Mouse (Mus musculus) erythroblast, embryonic 14.5 days (primary cell): ENCODE results near the gene Ercc8. TPM values are rescaled to one million over a fixed set of nuclear protein-coding genes. Genes with fewer than 3 reads are reported as not detected.

Experiments used
- H3K27me3 ChIP-seq: 2 replicates; pipeline ENCODE4 v1.6.1; 2012; ENCODE audit warnings: inconsistent platforms; ENCODE audit not compliant: control insufficient read depth
- H3K36me3 ChIP-seq: 2 replicates; pipeline ENCODE4 v1.6.1; 2012; ENCODE audit warnings: mild to moderate bottlenecking, inconsistent platforms; ENCODE audit not compliant: control insufficient read depth
- H3K4me1 ChIP-seq: 2 replicates; pipeline ENCODE4 v1.6.1; 2012; ENCODE audit warnings: inconsistent platforms; ENCODE audit not compliant: control insufficient read depth
- H3K4me3 ChIP-seq: replicated peaks from 2 replicates; pipeline ENCODE3; 2012; ENCODE audit warnings: moderate library complexity, mild to moderate bottlenecking, inconsistent platforms
- H3K9me3 ChIP-seq: 2 replicates; pipeline ENCODE4 v1.6.1; 2012; ENCODE audit warnings: low read length, inconsistent platforms, mixed read lengths; ENCODE audit not compliant: control insufficient read depth
- GATA1 ChIP-seq: IDR thresholded peaks from 2 replicates; pipeline ENCODE4 v1.6.1; 2012; ENCODE audit warnings: low read length, inconsistent platforms, mixed read lengths
- TAL1 ChIP-seq: IDR thresholded peaks from 3 replicates; pipeline ENCODE4 v1.6.1; 2012; ENCODE audit warnings: low read length, inconsistent platforms, mixed read lengths
- polyA plus RNA-seq: library from polyadenylated mRNA; stranded (reverse); fragments of >175 nt; gene quantifications from 2 replicates; pipeline ENCODE4 v1.2.3, GENCODE M21; 2012

Ercc8 gene
- 0.12 and 0.19 TPM in 2 replicates for polyA plus RNA-seq

GRCm38 (mm10) chr13:108158465-108159240 is at the start of gene Ercc8, which contains the start of gene Ndufaf2:
Gene Ercc8, plus strand, starts transcription at chr13:108158731.
Gene Ndufaf2, minus strand, starts transcription at chr13:108158623.
- H3K4me3 ChIP-seq = peak within 1 kb of the TSS; percentile 87
- H3K27me3 ChIP-seq = no peaks in the 10 kb centered on the region
- H3K36me3 ChIP-seq = peaks cover 17% of the 10 kb centered on the region
- peaks cover 21% of the 10 kb centered on the region for H3K4me1 ChIP-seq
- H3K9me3 ChIP-seq = no peaks in the 10 kb centered on the region
- TF ChIP-seq GATA1 (no peak), TAL1 (no peak)

- Histone ChIP-seq H3K36me3 (no peaks in the 10 kb centered on the region), H3K4me1 (no peaks in the 10 kb centered on the region), H3K9me3 (no peaks in the 10 kb centered on the region), H3K27me3 (no peaks in the 10 kb centered on the region), H3K4me3 (no peak overlapping the region)
- TF ChIP-seq TAL1 = no peak
- no peak for TF ChIP-seq GATA1
These were observed 47.6 kb upstream of the Ercc8 start for GRCm38 (mm10) chr13:108110929-108111328.

- Histone ChIP-seq H3K4me1 (no peaks in the 10 kb centered on the region), H3K36me3 (no peaks in the 10 kb centered on the region), H3K27me3 (no peaks in the 10 kb centered on the region), H3K9me3 (no peaks in the 10 kb centered on the region), H3K4me3 (no peak overlapping the region)
- TF ChIP-seq TAL1 = no peak
- TF ChIP-seq GATA1 = no peak
These were observed 45.0 kb upstream of the Ercc8 start for GRCm38 (mm10) chr13:108113536-108113935.

GRCm38 (mm10) chr13:108114257-108114656 is 44.3 kb upstream of the Ercc8 start:
- H3K4me1 ChIP-seq = no peaks in the 10 kb centered on the region
- H3K27me3 ChIP-seq = no peaks in the 10 kb centered on the region
- H3K9me3 ChIP-seq = no peaks in the 10 kb centered on the region
- no peaks in the 10 kb centered on the region for H3K36me3 ChIP-seq
- H3K4me3 ChIP-seq = no peak overlapping the region
- TF ChIP-seq GATA1 (no peak), TAL1 (no peak)

GRCm38 (mm10) chr13:108117654-108118053 is 40.9 kb upstream of the Ercc8 start:
- TF ChIP-seq TAL1 = no peak
- TF ChIP-seq GATA1 = no peak
- H3K4me3 ChIP-seq = no peak overlapping the region
- H3K27me3 ChIP-seq = no peaks in the 10 kb centered on the region
- H3K36me3 ChIP-seq = no peaks in the 10 kb centered on the region
- no peaks in the 10 kb centered on the region for H3K4me1 ChIP-seq
- no peaks in the 10 kb centered on the region for H3K9me3 ChIP-seq

- H3K4me3 ChIP-seq = no peak overlapping the region
- H3K36me3 ChIP-seq = no peaks in the 10 kb centered on the region
- no peaks in the 10 kb centered on the region for H3K4me1 ChIP-seq
- no peaks in the 10 kb centered on the region for H3K27me3 ChIP-seq
- TF ChIP-seq TAL1 (no peak), GATA1 (no peak)
- no peaks in the 10 kb centered on the region for H3K9me3 ChIP-seq
These were observed 40.3 kb upstream of the Ercc8 start for GRCm38 (mm10) chr13:108118188-108118587.

- Histone ChIP-seq H3K4me1 (no peaks in the 10 kb centered on the region), H3K9me3 (no peaks in the 10 kb centered on the region), H3K27me3 (no peaks in the 10 kb centered on the region), H3K36me3 (no peaks in the 10 kb centered on the region), H3K4me3 (no peak overlapping the region)
- TF ChIP-seq GATA1 (no peak), TAL1 (no peak)
These were observed 38.9 kb upstream of the Ercc8 start for GRCm38 (mm10) chr13:108119411-108120310.

GRCm38 (mm10) chr13:108123109-108123723 is 35.3 kb upstream of the Ercc8 start:
- no peak overlapping the region for H3K4me3 ChIP-seq
- no peaks in the 10 kb centered on the region for H3K36me3 ChIP-seq
- no peaks in the 10 kb centered on the region for H3K9me3 ChIP-seq
- H3K27me3 ChIP-seq = no peaks in the 10 kb centered on the region
- TF ChIP-seq GATA1 (no peak), TAL1 (no peak)
- H3K4me1 ChIP-seq = no peaks in the 10 kb centered on the region

GRCm38 (mm10) chr13:108124096-108124495 is 34.4 kb upstream of the Ercc8 start:
- Histone ChIP-seq H3K4me1 (no peaks in the 10 kb centered on the region), H3K4me3 (no peak overlapping the region), H3K36me3 (no peaks in the 10 kb centered on the region), H3K9me3 (no peaks in the 10 kb centered on the region), H3K27me3 (no peaks in the 10 kb centered on the region)
- TF ChIP-seq TAL1 = no peak
- TF ChIP-seq GATA1 = no peak
